Mouse (Mus musculus) megakaryocyte, embryonic 14.5 days (primary cell): ENCODE results near the gene Pfdn6.

ENCODE experiments used
- FLI1 ChIP-seq: IDR thresholded peaks from 2 replicates; pipeline ENCODE4 v1.6.1; 2012; ENCODE audit warnings: low read length, inconsistent platforms, mixed read lengths
- GATA1 ChIP-seq: IDR thresholded peaks from 3 replicates; pipeline ENCODE4 v1.6.1; 2012; ENCODE audit warnings: mixed read lengths, low read length, inconsistent platforms, borderline replicate concordance

GRCm38 (mm10) chr17:33940206-33940805 is at the start of gene Pfdn6, which contains the start of gene Wdr46:
- TF ChIP-seq FLI1 (no peak; the same call in 1 of the 2 replicates), GATA1 (no peak)
